Mouse (Mus musculus) gastrocnemius, adult 2 months (tissue): Measurements from ENCODE around the gene Cilp2. TPM values are rescaled to one million over a fixed set of nuclear protein-coding genes. Genes with fewer than 3 reads are reported as not detected.

Source experiments
- DNase-seq: peaks from one replicate; pipeline ENCODE4 v3.0.0; 2022
- H3K27ac ChIP-seq: fragments of 200-600 bp; 2 replicates; pipeline ENCODE4 v1.8.1; 2022; ENCODE audit warnings: mild to moderate bottlenecking
- H3K4me3 ChIP-seq: fragments of 200-600 bp; 2 replicates; pipeline ENCODE4 v1.8.1; 2022; ENCODE audit warnings: mild to moderate bottlenecking, moderate library complexity
- CTCF ChIP-seq: fragments of 200-600 bp; IDR thresholded peaks from 2 replicates; pipeline ENCODE4 v1.8.1; 2022; ENCODE audit warnings: antibody characterized with exemption, mild to moderate bottlenecking, moderate library complexity
- intact Hi-C: fragments of 180-260 bp; cut with DNase I; formaldehyde crosslinking; loops from one replicate; pipeline ENCODE4 v1.15.1; 2025
- total RNA-seq, 2 experiments: library from RNA; stranded (reverse); gene quantifications; 2 replicates each; pipeline ENCODE4 v1.2.3; 2021

Cilp2 gene
- total RNA-seq, 2 experiments from 2014 or later = 3.5 to 18.9 TPM

GRCm38 (mm10) chr8:69877992-69878391 is 9.5 kb downstream of the Cilp2 start:
- H3K4me3 ChIP-seq = no peak overlapping the region
- DNase-seq = peak; percentile 64
- H3K27ac ChIP-seq = peak overlapping the region; percentile 85
- no peak for TF ChIP-seq CTCF
- intact Hi-C loops = loop anchor here (10.0 kb wide), 1 partner anchor 253 kb away; the partner anchor contains the start of gene Zfp868

GRCm38 (mm10) chr8:69877396-69877795 is 10.1 kb downstream of the Cilp2 start:
- DNase-seq = no peak
- intact Hi-C loops = loop anchor here (10.0 kb wide), 1 partner anchor 253 kb away; the partner anchor contains the start of gene Zfp868
- H3K4me3 ChIP-seq = no peak overlapping the region
- no peak for TF ChIP-seq CTCF
- H3K27ac ChIP-seq = peak overlapping the region; percentile 85

- H3K27ac ChIP-seq = peak overlapping the region; percentile 85
- no peak overlapping the region for H3K4me3 ChIP-seq
- DNase-seq = no peak
- intact Hi-C loops = loop anchor here (10.0 kb wide), 1 partner anchor 252 kb away; the partner anchor contains the start of gene Zfp868
- no peak for TF ChIP-seq CTCF
Observed at GRCm38 (mm10) chr8:69876967-69877366, 10.5 kb downstream of the Cilp2 start.

- no peak for DNase-seq
- H3K4me3 ChIP-seq = no peak overlapping the region
- no peak for TF ChIP-seq CTCF
- H3K27ac ChIP-seq = peak overlapping the region; percentile 85
- intact Hi-C loops = loop anchor here (10.0 kb wide), 1 partner anchor 251 kb away; the partner anchor contains the start of gene Zfp868
Observed at GRCm38 (mm10) chr8:69876097-69876496, 11.4 kb downstream of the Cilp2 start.

- intact Hi-C loops = loop anchor here (1.0 to 10.0 kb wide), 3 partner anchors 17 to 250 kb away; partner anchors contain the start of gene Zfp868
- DNase-seq = peak; percentile 88
- no peak for TF ChIP-seq CTCF
- Histone ChIP-seq H3K27ac (peak overlapping the region; percentile 85), H3K4me3 (peak overlapping the region; percentile 30)
Observed at GRCm38 (mm10) chr8:69874654-69875053, 12.8 kb downstream of the Cilp2 start.

- Histone ChIP-seq H3K4me3 (peak overlapping the region; percentile 30), H3K27ac (peak overlapping the region; percentile 85)
- peak; percentile 97 for TF ChIP-seq CTCF
- intact Hi-C loops = loop anchor here (1.0 to 10.0 kb wide), 3 partner anchors 17 to 249 kb away; partner anchors contain the start of gene Zfp868
- DNase-seq = peak; percentile 77
Observed at GRCm38 (mm10) chr8:69874155-69874554, 13.3 kb downstream of the Cilp2 start.

GRCm38 (mm10) chr8:69870907-69871306 is 16.6 kb downstream of the Cilp2 start:
- intact Hi-C loops = loop anchor here (10.0 kb wide), 1 partner anchor 246 kb away; the partner anchor contains the start of gene Zfp868
- Histone ChIP-seq H3K4me3 (no peak overlapping the region), H3K27ac (no peak overlapping the region)
- no peak for DNase-seq
- TF ChIP-seq CTCF = no peak

GRCm38 (mm10) chr8:69870003-69870765 is 17.3 kb downstream of the Cilp2 start:
- Histone ChIP-seq H3K4me3 (no peak overlapping the region), H3K27ac (no peak overlapping the region)
- no peak for TF ChIP-seq CTCF
- no peak for DNase-seq
- intact Hi-C loops = loop anchor here (10.0 kb wide), 1 partner anchor 245 kb away; the partner anchor contains the start of gene Zfp868

- Histone ChIP-seq H3K27ac (peak overlapping the region; percentile 73), H3K4me3 (no peak overlapping the region)
- no peak for DNase-seq
- no peak for TF ChIP-seq CTCF
- intact Hi-C loops = no loop called here
Observed at GRCm38 (mm10) chr8:69867696-69868326, 19.7 kb downstream of the Cilp2 start.

- no peak for TF ChIP-seq CTCF
- intact Hi-C loops = no loop called here
- Histone ChIP-seq H3K4me3 (no peak overlapping the region), H3K27ac (no peak overlapping the region)
- DNase-seq = no peak
Observed at GRCm38 (mm10) chr8:69864180-69864579, 23.3 kb downstream of the Cilp2 start.

- intact Hi-C loops = no loop called here
- TF ChIP-seq CTCF = no peak
- Histone ChIP-seq H3K4me3 (no peak overlapping the region), H3K27ac (no peak overlapping the region)
- DNase-seq = no peak
Observed at GRCm38 (mm10) chr8:69863387-69864020, 24.0 kb downstream of the Cilp2 start.

- Histone ChIP-seq H3K4me3 (no peak overlapping the region), H3K27ac (no peak overlapping the region)
- intact Hi-C loops = no loop called here
- TF ChIP-seq CTCF = no peak
- no peak for DNase-seq
Observed at GRCm38 (mm10) chr8:69861251-69861650, 26.2 kb downstream of the Cilp2 start.
